Mouse (Mus musculus) embryonic fibroblast, embryonic 13.5 days (primary cell): ENCODE data around the gene Hist1h2ab. TPM values are rescaled to one million over a fixed set of nuclear protein-coding genes. Genes with fewer than 3 reads are reported as not detected.
"Not testable (repeated sequence)": the region's sequence is repeated elsewhere in the genome, so short reads cannot be mapped to it uniquely, and the experiment has no call there.

Experiments
- H3K27ac ChIP-seq: 2 replicates; pipeline ENCODE4 v1.5.1; 2012; ENCODE audit warnings: low read length, control low read depth, inconsistent platforms; ENCODE audit not compliant: insufficient read depth
- H3K4me1 ChIP-seq: 2 replicates; pipeline ENCODE4 v1.6.1; 2011; ENCODE audit warnings: low read length; ENCODE audit not compliant: control insufficient read depth, insufficient read depth
- H3K4me3 ChIP-seq: 2 replicates; pipeline ENCODE4 v1.5.1; 2011; ENCODE audit warnings: mild to moderate bottlenecking, control low read depth, low read length; ENCODE audit not compliant: insufficient read depth
- CTCF ChIP-seq: IDR thresholded peaks from 2 replicates; pipeline ENCODE4 v1.5.1; 2011; ENCODE audit warnings: mild to moderate bottlenecking, control low read depth, low read length, moderate library complexity, borderline replicate concordance; ENCODE audit not compliant: insufficient read depth
- POLR2A ChIP-seq: IDR thresholded peaks from 2 replicates; pipeline ENCODE4 v1.6.1; 2011; ENCODE audit warnings: low read depth, mild to moderate bottlenecking, control low read depth, low read length, moderate library complexity
- polyA plus RNA-seq: library from polyadenylated mRNA; stranded (reverse); fragments of >200 nt; gene quantifications from 2 replicates; pipeline ENCODE4 v1.2.4, GENCODE M21; 2011; ENCODE audit warnings: low read depth; ENCODE audit not compliant: missing spikeins, insufficient read length

Gene Hist1h2ab
- polyA plus RNA-seq, 1 experiment: 12.3 TPM

DNA sequence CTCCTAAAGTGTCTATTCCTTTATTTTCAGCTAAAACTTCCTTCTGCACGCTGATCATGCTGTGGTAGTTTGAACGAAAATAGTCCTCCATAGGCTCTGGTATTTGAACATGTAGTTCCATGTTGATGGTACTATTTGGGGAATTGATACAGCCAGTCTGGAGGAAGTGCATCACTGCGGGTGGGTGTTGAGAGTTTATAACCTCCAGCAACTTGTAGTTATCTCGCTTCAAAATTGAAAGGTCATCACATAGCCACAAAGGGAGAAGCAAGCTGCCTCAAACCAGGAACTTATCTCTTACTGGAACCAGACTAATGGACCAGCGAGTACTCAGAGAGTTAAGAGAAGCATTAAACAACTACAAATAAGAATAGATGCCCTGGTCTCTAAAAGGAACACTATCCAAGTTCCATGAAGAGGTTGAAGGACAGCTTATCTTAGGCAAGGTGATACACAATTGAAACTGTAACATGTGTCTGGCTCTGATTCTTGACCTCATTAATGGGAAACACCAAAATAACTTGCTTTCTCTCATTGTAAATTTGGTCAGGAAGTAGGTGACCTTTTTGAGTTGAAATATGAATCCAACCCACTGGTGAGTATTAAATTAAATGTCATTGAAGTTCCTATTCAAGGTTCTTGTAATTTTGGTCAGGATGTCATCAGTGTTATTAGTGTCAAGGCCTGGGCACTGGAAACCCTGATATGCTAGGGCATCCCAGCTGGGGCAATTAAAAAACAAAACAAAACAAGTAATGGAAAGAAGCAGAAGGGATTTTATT is 34.5 kb upstream of the Hist1h2ab start:
- TF ChIP-seq POLR2A (no peak), CTCF (no peak)
- Histone ChIP-seq H3K4me3 (no peak overlapping the region), H3K4me1 (no peaks in the 10 kb centered on the region), H3K27ac (no peak overlapping the region)

DNA sequence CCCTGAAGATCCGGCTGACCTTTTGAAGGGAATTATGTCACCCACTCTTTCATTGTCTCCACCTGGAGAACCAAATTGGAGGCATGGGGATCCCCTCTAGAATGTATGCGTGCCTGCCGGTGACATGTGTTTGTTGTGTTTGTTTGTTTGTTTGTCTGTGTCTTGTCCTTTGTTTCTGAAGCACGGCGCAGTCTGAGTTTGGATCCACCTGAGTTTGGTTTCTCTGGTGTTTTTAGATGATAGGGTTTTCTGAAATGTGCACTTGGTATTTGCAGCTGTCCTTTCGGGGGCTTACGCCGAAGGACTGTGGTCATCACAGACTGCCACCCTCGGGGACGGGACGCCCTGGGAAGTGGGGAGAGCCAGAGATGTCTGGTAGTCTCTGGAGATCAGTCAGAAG is 33.8 kb upstream of the Hist1h2ab start:
- no peak for TF ChIP-seq POLR2A
- TF ChIP-seq CTCF: no peak
- no peak overlapping the region for H3K4me3 ChIP-seq
- no peak overlapping the region for H3K27ac ChIP-seq
- H3K4me1 ChIP-seq: no peaks in the 10 kb centered on the region

DNA sequence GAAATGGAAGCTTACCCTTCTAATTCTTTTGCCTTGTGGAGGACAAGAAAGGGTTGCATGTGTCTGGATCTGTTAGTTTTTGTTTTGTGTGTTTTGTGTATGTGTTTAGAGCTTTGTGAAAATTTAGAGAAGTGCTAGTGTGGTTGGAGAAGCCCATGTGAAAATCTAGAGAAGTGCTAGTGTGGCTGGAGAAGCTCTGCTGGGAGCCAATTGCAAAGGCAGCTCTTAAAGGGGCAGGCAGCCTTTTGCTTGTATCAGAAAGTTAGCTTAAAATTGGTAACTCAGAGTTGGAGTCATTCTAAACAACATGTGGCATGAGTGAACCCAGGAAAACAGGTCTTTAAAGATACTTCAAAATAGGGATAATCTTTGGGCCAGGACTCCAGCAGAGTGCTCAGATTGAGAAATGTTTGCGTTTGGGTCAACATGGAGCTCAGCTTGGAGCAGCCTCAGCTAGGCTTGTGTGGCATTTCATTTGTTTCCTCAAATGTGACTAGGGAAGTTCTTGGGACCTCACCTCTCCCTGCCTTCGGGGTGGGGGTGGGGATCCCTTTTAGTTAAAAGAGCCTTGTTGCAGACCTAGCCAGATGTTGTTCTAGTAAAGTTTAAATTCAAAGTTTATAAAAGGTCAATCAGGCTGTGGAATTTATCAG is 33.2 kb upstream of the Hist1h2ab start:
- not testable (repeated sequence) for H3K27ac ChIP-seq, H3K4me1 ChIP-seq, H3K4me3 ChIP-seq

DNA sequence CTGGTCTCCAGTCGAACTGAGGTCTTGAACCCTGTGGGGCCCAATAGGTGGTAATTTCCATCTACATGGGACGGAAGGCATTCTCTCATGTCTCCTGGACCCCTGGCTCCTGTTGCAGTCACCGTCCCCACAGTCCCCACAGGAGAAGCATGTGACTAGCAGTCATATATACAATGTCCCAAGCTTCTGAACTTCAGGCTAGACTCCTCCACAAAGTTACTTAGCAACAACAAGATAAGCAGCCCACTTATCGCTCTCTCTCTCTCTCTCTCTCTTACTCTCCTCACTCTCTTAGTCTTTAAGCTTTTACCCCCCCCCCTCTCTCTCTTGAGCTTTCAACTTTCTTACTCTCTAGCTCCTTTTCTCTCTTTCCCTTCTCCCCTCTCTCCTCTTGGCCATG is 26.7 kb upstream of the Hist1h2ab start:
- Histone ChIP-seq H3K4me1 (no peaks in the 10 kb centered on the region), H3K27ac (no peak overlapping the region), H3K4me3 (no peak overlapping the region)
- TF ChIP-seq CTCF (no peak), POLR2A (no peak)

DNA sequence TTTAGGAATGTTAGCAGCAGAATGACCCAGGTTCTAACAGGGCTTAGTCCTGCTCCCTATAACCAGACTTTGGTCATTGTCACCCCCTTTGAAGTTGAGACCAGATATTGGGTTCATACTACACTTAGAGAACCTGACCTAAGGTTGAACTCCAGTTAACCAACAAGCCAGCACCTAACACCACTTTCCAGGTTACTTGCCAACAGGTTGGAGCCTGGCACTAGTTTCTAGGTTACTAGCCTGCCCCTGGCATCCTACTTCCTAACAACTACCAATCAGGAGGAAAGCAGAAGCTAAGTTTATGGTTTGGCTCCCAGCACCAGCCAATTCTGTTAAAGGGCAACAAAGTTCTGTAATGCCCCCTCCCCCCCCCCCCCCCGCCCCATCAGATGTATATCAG is 25.7 kb upstream of the Hist1h2ab start:
- Histone ChIP-seq H3K4me3 (no peak overlapping the region), H3K27ac (no peak overlapping the region), H3K4me1 (no peaks in the 10 kb centered on the region)
- TF ChIP-seq POLR2A (no peak), CTCF (no peak)

DNA sequence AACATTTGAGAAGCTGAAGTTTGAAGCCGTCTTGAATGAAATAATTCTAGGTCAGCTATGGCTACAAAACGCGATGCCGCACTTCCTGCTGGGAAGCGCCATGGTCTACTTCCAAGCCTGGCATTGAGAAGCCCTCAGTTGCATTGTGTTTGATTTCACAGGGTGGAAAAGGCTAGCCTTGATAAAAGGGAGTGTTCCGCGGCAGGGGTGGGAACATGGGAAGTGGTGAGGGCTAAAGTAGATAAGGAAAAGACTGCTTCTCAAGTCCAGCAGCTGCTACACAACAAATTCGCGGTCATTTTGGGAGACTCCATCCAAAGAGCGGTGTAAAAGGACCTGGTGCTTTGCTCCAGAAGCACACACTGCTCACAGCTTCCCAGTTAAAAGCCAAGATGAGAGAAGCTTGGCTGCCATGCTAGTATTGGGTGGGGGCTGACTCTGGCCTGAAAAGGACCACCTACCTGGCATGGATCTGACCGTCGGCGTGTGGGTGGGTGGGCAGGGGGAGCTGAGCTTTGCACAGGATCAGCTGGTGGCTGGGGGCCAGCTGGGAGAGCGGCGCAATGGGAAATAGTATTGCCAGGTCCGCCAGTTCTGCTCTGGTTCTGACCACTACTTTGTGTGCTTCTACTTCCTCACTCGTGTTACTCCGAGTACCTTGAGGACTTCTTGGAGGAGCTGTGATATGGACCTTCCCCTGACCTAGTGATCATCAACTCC is 22.3 kb upstream of the Hist1h2ab start:
- no peaks in the 10 kb centered on the region for H3K4me1 ChIP-seq
- no peak overlapping the region for H3K4me3 ChIP-seq
- H3K27ac ChIP-seq: no peak overlapping the region
- TF ChIP-seq POLR2A (no peak), CTCF (no peak)

DNA sequence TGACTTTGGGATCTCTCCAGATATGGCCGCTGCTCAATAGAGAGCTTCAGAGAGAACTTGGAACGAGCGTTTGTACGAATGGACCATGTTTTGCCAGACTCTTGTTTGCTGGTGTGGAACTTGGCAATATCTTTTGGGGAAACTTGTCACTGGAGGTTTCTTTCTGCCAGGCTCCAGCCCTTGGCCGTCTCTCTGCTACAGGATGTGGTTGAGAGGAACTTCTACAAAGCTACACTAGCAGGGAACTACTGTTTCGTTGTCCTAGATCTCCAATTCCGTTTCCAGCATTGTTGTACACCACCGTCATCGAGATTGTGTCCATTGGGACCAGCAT is 21.8 kb upstream of the Hist1h2ab start:
- Histone ChIP-seq H3K27ac (no peak overlapping the region), H3K4me1 (no peaks in the 10 kb centered on the region), H3K4me3 (no peak overlapping the region)
- TF ChIP-seq POLR2A (no peak), CTCF (no peak)

DNA sequence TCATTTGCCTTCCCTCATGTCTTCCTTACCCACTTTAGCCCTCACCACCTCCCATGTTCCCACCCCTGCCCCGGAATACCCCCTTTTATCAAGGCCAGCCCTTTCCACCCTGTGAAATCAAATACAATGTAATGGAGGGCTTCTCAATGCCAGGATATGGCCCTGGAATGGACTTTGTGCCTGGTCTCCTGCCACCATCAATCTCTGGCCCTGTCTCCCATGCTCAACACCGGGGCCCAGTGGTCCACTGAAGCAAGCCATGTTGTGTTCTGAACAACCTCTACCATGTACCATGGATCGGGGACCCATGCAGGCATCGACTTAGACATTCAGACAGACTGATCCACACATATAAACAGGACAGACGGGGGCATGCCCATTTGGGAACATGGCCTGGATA is 21.2 kb upstream of the Hist1h2ab start:
- no peaks in the 10 kb centered on the region for H3K4me1 ChIP-seq
- no peak overlapping the region for H3K4me3 ChIP-seq
- peak overlapping the region; percentile 30; the same call in 1 of the 2 replicates for H3K27ac ChIP-seq
- TF ChIP-seq POLR2A (no peak), CTCF (no peak)

DNA sequence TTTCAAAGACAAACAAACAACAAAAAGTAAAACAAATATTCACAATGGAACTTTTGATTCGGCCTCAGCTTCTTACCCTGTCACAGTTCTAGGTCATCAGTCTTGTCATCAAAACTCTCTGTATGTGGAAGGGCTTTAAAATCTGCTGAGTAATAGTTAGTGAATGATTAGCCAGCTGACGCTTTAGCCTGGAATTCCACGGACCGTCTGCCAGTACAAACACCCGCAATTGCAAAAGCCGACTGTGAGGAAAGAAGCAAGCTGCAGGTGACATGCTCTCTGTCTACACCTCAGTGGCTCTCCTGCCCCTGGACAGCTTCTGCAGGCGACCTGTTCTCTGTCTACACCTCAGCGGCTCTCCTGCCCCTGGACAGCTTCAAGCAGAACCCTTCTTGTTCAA is 20.4 kb upstream of the Hist1h2ab start:
- no peaks in the 10 kb centered on the region; the same call in 1 of the 2 replicates for H3K4me1 ChIP-seq
- H3K27ac ChIP-seq: no peak overlapping the region
- H3K4me3 ChIP-seq: no peak overlapping the region
- TF ChIP-seq CTCF: no peak
- no peak for TF ChIP-seq POLR2A
